Mouse (Mus musculus) liver, embryonic 16.5 days (tissue): ENCODE measurements around the gene Apoa2. TPM values are rescaled to one million over a fixed set of nuclear protein-coding genes. Genes with fewer than 3 reads are reported as not detected.

ENCODE experiments used
- ATAC-seq: fragments of 200-750 bp; cut with Nextera tagmentation; 2 replicates; pipeline ENCODE4 v1.8.0; 2017; ENCODE audit warnings: low read depth, mild to moderate bottlenecking, moderate number of reproducible peaks, moderate library complexity
- H3K27ac ChIP-seq: fragments of 300-500 bp; sonication (generic); 2 replicates; pipeline ENCODE4 v1.5.1; 2014; ENCODE audit warnings: mild to moderate bottlenecking, low read length
- H3K27me3 ChIP-seq: fragments of 300-500 bp; sonication (generic); 2 replicates; pipeline ENCODE4 v1.6.1; 2014; ENCODE audit warnings: low read depth, low read length, mixed read lengths; ENCODE audit not compliant: control insufficient read depth, insufficient read depth
- H3K36me3 ChIP-seq: fragments of 300-500 bp; sonication (generic); 2 replicates; pipeline ENCODE4 v1.6.1; 2014; ENCODE audit warnings: mild to moderate bottlenecking; ENCODE audit not compliant: control insufficient read depth, insufficient read depth
- H3K4me1 ChIP-seq: fragments of 300-500 bp; sonication (generic); 2 replicates; pipeline ENCODE4 v1.6.1; 2014; ENCODE audit warnings: low read depth, low read length, mixed read lengths; ENCODE audit not compliant: control insufficient read depth
- H3K4me2 ChIP-seq: fragments of 300-500 bp; sonication (generic); 2 replicates; pipeline ENCODE4 v1.6.1; 2014; ENCODE audit warnings: low read depth, low read length, mixed read lengths
- H3K4me3 ChIP-seq: fragments of 300-500 bp; sonication (generic); 2 replicates; pipeline ENCODE4 v1.5.1; 2014; ENCODE audit warnings: low read depth, mild to moderate bottlenecking, low read length
- H3K9ac ChIP-seq: fragments of 300-500 bp; sonication (generic); 2 replicates; pipeline ENCODE4 v1.6.1; 2014; ENCODE audit warnings: low read depth, low read length
- H3K9me3 ChIP-seq: fragments of 300-500 bp; sonication (generic); replicated peaks from 2 replicates; pipeline ENCODE4 v1.6.1; 2016; ENCODE audit warnings: low read length; ENCODE audit not compliant: control insufficient read depth
- WGBS: fragments of 180-500 bp; shearing (Covaris S2); extraction: QIAGEN DNeasy Blood & Tissue Kit; methylation state at CpG from one replicate; pipeline ENCODE4 v1.1.7; 2014; ENCODE audit not compliant: insufficient replicate concordance; 5-methylcytosine and 5-hydroxymethylcytosine counted together
- polyA plus RNA-seq: library from polyadenylated mRNA; unstranded; fragments of >200 nt; fragmentation: Nextera tagmentation; extraction: Ambion mirVana; gene quantifications from 2 replicates; pipeline ENCODE4 v1.2.1, GENCODE M21; 2015

The Apoa2 gene
- polyA plus RNA-seq, 1 experiment from 2014 or later: 8,864 TPM

- H3K4me2 ChIP-seq: no peak overlapping the region
- H3K27me3 ChIP-seq: no peaks in the 10 kb centered on the region
- no peak for ATAC-seq
- 69% methylated on average over 3 of the region's 3 CpGs for WGBS
- H3K9ac ChIP-seq: no peak overlapping the region
- no peaks in the 10 kb centered on the region for H3K36me3 ChIP-seq
- no peak overlapping the region for H3K27ac ChIP-seq
- no peak overlapping the region for H3K4me3 ChIP-seq
- no peaks in the 10 kb centered on the region for H3K9me3 ChIP-seq
- peaks cover 21% of the 10 kb centered on the region for H3K4me1 ChIP-seq
Measured at GRCm38 (mm10) chr1:171230215-171230614, 5.4 kb downstream of the Apoa2 start.

GRCm38 (mm10) chr1:171231844-171232243 lies 7.0 kb downstream of the Apoa2 start:
- peaks cover 7% of the 10 kb centered on the region for H3K36me3 ChIP-seq
- H3K27me3 ChIP-seq: no peaks in the 10 kb centered on the region
- peaks cover 21% of the 10 kb centered on the region for H3K4me1 ChIP-seq
- H3K9ac ChIP-seq: no peak overlapping the region
- 35% methylated on average over 4 of the region's 4 CpGs for WGBS
- H3K4me3 ChIP-seq: peak overlapping the region; percentile 47
- H3K4me2 ChIP-seq: 0 out of 2 replicates have a peak overlapping the region, but pooled peaks have one; percentile 26
- ATAC-seq: no peak
- no peak overlapping the region; the same call in 1 of the 2 replicates for H3K27ac ChIP-seq
- no peaks in the 10 kb centered on the region for H3K9me3 ChIP-seq

GRCm38 (mm10) chr1:171232348-171232747 lies 7.5 kb downstream of the Apoa2 start:
- WGBS: 52% methylated on average over 5 of the region's 5 CpGs
- Histone ChIP-seq H3K27ac (peak overlapping the region; percentile 61; the same call in 1 of the 2 replicates), H3K27me3 (no peaks in the 10 kb centered on the region), H3K4me3 (peak overlapping the region; percentile 47), H3K9me3 (no peaks in the 10 kb centered on the region), H3K4me2 (peak overlapping the region; percentile 26; the same call in 1 of the 2 replicates), H3K36me3 (peaks cover 10% of the 10 kb centered on the region), H3K9ac (no peak overlapping the region; the same call in 1 of the 2 replicates), H3K4me1 (peaks cover 21% of the 10 kb centered on the region)
- 0 out of 2 replicates have a peak, but pooled peaks have one; percentile 17 for ATAC-seq

GRCm38 (mm10) chr1:171232800-171233730 lies 8.2 kb downstream of the Apoa2 start:
- Histone ChIP-seq H3K4me2 (peak overlapping the region; percentile 26; the same call in 1 of the 2 replicates), H3K9ac (peak overlapping the region; percentile 16; the same call in 1 of the 2 replicates), H3K36me3 (peaks cover 13% of the 10 kb centered on the region), H3K4me3 (peak overlapping the region; percentile 47), H3K27ac (peak overlapping the region; percentile 61), H3K27me3 (no peaks in the 10 kb centered on the region), H3K9me3 (no peaks in the 10 kb centered on the region), H3K4me1 (peaks cover 24% of the 10 kb centered on the region)
- ATAC-seq: no peak; the same call in 1 of the 2 replicates
- 35% methylated on average over 12 of the region's 12 CpGs for WGBS

GRCm38 (mm10) chr1:171234126-171234525 lies 9.3 kb downstream of the Apoa2 start, which contains the start of gene Fcer1g:
Gene Fcer1g, minus strand, starts transcription at chr1:171234365.
- Histone ChIP-seq H3K4me1 (peaks cover 24% of the 10 kb centered on the region), H3K9ac (peak within 1 kb of the TSS; percentile 7; the same call in 1 of the 2 replicates), H3K9me3 (no peaks in the 10 kb centered on the region), H3K36me3 (peaks cover 20% of the 10 kb centered on the region), H3K27ac (peak within 1 kb of the TSS; percentile 61), H3K4me2 (no peak within 1 kb of the TSS), H3K4me3 (peak within 1 kb of the TSS; percentile 47), H3K27me3 (no peaks in the 10 kb centered on the region)
- no peak for ATAC-seq
- 26% methylated on average over 14 of the region's 14 CpGs for WGBS

- Histone ChIP-seq H3K4me3 (no peak overlapping the region), H3K4me1 (peaks cover 24% of the 10 kb centered on the region), H3K27ac (peak overlapping the region; percentile 29), H3K27me3 (no peaks in the 10 kb centered on the region), H3K9ac (no peak overlapping the region), H3K4me2 (no peak overlapping the region), H3K36me3 (peaks cover 20% of the 10 kb centered on the region), H3K9me3 (no peaks in the 10 kb centered on the region)
- no peak for ATAC-seq
- 74% methylated on average over 4 of the region's 4 CpGs for WGBS
Measured at GRCm38 (mm10) chr1:171234538-171234937, 9.7 kb downstream of the Apoa2 start.

- H3K4me1 ChIP-seq: peaks cover 24% of the 10 kb centered on the region
- no peak for ATAC-seq
- peaks cover 20% of the 10 kb centered on the region for H3K36me3 ChIP-seq
- WGBS: 65% methylated on average over 4 of the region's 4 CpGs
- H3K27me3 ChIP-seq: no peaks in the 10 kb centered on the region
- H3K4me2 ChIP-seq: no peak overlapping the region
- no peak overlapping the region for H3K4me3 ChIP-seq
- no peak overlapping the region for H3K9ac ChIP-seq
- no peak overlapping the region for H3K27ac ChIP-seq
- no peaks in the 10 kb centered on the region for H3K9me3 ChIP-seq
Measured at GRCm38 (mm10) chr1:171235791-171236190, 10.9 kb downstream of the Apoa2 start.

- Histone ChIP-seq H3K27ac (no peak overlapping the region), H3K9ac (no peak overlapping the region), H3K36me3 (peaks cover 20% of the 10 kb centered on the region), H3K4me1 (peaks cover 19% of the 10 kb centered on the region), H3K27me3 (no peaks in the 10 kb centered on the region), H3K9me3 (no peaks in the 10 kb centered on the region), H3K4me3 (no peak overlapping the region), H3K4me2 (no peak overlapping the region)
- WGBS: 66% methylated on average over 6 of the region's 6 CpGs
- ATAC-seq: no peak
Measured at GRCm38 (mm10) chr1:171237438-171237837, 12.6 kb downstream of the Apoa2 start.

GRCm38 (mm10) chr1:171238463-171238862 lies 13.6 kb downstream of the Apoa2 start:
- no peak overlapping the region for H3K9ac ChIP-seq
- H3K27me3 ChIP-seq: no peaks in the 10 kb centered on the region
- H3K27ac ChIP-seq: no peak overlapping the region
- 58% methylated on average over 14 of the region's 14 CpGs for WGBS
- H3K4me2 ChIP-seq: no peak overlapping the region
- H3K4me3 ChIP-seq: no peak overlapping the region
- H3K4me1 ChIP-seq: peaks cover 9% of the 10 kb centered on the region
- H3K9me3 ChIP-seq: no peaks in the 10 kb centered on the region
- peak; percentile 41; the same call in 1 of the 2 replicates for ATAC-seq
- peaks cover 20% of the 10 kb centered on the region for H3K36me3 ChIP-seq
